Mouse (Mus musculus) mesoderm, embryonic 11.5 days (tissue): ENCODE measurements around the gene Cnpy3.

Source experiments
- DNase-seq: peaks from one replicate; pipeline ENCODE4 v3.0.0-alpha.2; 2012; ENCODE audit warnings: low read depth, low spot score

Cnpy3 gene

GRCm38 (mm10) chr17:46714756-46715481 is 37.1 kb downstream of the Cnpy3 start:
- DNase-seq: peak; percentile 59

- DNase-seq: no peak
Observed at GRCm38 (mm10) chr17:46713849-46714248, 38.2 kb downstream of the Cnpy3 start.

GRCm38 (mm10) chr17:46712442-46712841 is 39.6 kb downstream of the Cnpy3 start:
- no peak for DNase-seq

- DNase-seq: no peak
Observed at GRCm38 (mm10) chr17:46711612-46712271, 40.3 kb downstream of the Cnpy3 start.

DNA sequence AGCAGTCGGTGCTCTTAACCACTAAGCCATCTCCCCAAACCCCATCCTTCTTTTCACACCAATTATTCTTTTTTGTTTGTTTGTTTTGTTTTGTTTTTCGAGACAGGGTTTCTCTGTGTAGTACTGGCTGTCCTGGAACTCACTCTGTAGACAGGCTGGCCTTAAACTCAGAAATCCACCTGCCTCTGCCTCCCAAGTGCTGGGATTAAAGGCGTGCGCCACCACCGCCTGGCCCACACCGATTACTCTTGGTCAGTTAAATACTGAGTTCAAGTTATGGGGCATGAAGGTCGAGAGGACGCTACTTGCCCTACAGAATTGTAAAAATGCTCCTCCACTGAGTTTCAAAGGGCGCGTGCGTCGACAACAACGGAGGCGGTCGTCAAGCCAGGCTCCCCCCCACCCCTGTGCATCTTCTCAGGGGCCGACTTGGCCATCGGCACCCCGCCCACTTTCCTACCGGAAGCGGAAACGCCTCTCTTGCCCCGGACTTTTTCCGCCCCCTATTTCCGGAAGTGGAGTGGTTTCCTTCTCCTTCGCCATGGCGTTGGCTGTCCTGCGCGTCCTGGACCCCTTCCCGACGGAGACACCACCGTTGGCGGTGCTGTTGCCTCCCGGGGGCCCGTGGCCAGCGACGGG is 40.9 kb downstream of the Cnpy3 start, which contains the start of gene Pex6:
Gene Pex6, plus strand, starts transcription at position 505 of the 639 bp plus-strand sequence.
- DNase-seq: peak; percentile 95

- DNase-seq: no peak
Observed at GRCm38 (mm10) chr17:46706375-46707089, 45.5 kb downstream of the Cnpy3 start.

DNA sequence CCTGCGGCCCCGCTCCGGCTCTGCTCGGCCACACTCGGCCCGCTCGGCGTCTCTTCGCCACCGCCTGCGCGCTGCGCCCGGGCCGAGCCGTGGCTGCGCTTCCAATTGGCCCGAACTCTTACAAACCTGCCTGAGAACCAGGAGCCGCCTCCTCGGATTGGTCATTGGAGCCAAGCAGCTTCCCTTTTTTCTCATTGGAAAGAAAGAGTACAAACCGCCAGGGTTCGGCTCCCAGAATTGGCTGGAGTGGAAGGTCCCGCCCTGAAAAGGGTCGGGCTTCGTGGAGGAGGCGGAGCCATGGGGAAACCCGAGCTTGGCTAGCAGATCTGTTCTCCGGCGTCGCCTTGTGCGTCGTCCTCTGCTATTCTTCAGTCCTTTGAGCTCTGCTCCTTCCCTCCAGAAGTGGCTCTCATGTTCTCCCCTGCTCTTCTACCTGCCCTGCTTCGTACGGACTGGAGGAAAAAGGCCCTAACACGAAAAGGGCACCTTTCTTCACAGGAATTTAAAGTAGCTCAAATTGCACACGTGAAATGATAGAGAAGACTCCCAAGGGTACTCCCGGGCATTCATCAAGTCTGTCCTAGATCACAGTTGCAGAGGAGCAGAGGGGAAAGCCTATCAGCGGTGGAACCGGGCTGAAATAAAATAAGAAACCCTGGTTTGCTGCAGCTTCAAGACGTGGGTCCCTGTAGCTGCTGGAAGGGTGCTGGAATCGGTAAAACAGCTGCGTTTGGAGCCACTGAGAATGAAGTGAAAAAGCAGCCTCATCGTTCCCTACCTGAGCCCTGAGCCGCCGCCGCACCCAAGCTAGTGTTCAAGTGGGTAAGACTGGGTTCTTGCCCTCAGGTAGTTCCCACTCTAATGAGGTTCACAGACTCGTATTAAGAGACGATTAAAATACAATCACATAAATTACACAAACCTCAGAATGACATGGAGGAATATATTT is 46.9 kb downstream of the Cnpy3 start, which contains the start of gene Ppp2r5d:
Gene Ppp2r5d, minus strand, starts transcription at position 225 of the 949 bp plus-strand sequence.
- DNase-seq: peak; percentile 98

- no peak for DNase-seq
Observed at GRCm38 (mm10) chr17:46703971-46704886, 47.8 kb downstream of the Cnpy3 start.

DNA sequence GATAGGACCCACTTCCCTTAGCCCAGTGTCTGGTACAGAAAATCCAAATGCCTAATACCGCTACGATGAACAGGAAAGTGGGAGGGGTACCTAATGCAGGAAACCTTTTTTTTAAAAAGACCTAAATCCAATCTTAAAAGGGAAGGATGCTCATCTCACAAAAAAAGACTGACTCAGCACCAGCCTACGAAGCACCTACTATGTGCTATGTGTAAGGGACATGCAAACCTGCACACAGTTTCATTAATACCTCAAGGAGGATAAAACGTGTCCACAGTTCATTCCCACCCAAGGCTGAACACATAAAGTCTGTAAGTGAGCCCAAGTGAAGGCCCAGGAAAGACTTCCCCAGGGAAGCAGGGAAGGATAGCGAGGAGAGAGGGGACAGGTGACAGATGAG is 49.5 kb downstream of the Cnpy3 start:
- no peak for DNase-seq

- no peak for DNase-seq
Observed at GRCm38 (mm10) chr17:46702100-46702499, 49.9 kb downstream of the Cnpy3 start.

DNA sequence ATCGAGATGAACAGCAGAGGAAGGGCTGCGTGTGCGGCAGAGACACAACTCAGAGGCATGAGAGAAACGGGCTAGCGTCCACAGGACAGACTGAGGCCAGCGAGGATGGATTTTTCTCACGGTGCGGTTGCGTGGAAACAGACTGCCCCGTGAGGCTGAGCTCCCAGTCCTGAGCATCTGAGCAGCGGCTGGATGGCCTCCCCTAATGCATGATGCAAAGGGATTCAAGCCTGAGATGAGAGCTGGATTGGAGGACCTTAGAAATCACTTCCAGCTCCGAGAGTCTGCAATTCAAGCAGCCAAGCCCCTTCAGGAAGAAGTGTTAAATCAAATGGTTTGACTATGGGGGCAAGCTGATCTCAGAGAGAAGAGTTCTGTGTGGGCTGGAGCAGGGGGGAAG is 50.5 kb downstream of the Cnpy3 start:
- no peak for DNase-seq

DNA sequence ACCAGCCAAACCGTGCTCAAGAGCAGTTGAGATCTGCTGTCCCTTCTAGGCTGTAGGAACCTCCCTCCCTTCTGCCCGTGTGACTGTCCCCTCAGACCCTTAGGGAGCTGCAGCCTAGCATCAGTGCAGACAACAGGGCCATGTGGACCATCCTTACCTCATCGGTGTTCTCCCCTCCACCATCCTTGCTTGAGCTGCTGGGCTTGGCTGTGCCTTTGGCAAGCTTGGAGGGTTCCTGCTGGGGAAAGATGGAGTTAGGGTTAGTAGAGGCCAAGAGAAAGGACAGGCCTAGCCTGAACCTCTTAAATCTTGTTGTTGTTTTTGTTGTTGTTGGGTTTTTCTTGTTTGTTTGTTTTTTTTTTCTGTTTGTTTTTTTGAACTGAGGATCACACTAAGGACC is 52.1 kb downstream of the Cnpy3 start:
- no peak for DNase-seq

DNA sequence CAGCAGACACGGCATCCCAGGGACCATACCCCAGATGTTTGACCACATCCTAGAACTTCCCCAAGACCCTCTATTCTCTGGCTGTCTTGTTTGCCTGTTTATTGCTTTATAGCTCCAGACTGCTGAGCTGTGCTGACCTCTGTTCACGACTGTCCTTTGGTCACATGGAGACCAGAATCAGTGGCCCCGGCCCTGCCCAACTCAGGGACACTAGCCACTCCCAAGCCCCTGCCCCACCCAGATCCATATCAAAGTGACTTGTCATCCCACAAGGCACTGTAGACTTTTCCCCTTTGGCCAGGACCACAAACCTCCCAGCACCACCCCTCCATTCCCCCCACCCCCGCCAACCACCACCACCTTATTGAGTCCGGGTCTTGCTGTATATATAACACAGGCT is 52.8 kb downstream of the Cnpy3 start:
- no peak for DNase-seq

DNA sequence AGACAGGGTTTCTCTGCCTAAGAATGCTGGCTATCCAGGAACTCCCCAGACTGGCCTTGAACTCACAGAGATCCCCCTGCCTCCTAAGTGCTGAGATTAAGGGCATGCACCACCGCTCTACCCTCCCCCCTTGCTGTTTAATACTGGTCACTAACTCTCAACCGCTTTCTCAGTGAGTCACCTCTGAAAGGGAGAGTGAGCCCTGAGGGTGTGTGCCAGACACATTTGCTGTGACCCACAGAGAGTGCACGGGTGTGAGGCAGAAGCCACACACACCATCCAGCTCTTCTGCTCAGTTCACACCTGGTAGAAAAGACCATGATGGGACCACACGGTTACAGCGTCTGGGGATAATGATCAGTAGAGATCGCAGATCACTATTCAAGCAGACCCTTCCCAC is 53.5 kb downstream of the Cnpy3 start:
- DNase-seq: no peak

DNA sequence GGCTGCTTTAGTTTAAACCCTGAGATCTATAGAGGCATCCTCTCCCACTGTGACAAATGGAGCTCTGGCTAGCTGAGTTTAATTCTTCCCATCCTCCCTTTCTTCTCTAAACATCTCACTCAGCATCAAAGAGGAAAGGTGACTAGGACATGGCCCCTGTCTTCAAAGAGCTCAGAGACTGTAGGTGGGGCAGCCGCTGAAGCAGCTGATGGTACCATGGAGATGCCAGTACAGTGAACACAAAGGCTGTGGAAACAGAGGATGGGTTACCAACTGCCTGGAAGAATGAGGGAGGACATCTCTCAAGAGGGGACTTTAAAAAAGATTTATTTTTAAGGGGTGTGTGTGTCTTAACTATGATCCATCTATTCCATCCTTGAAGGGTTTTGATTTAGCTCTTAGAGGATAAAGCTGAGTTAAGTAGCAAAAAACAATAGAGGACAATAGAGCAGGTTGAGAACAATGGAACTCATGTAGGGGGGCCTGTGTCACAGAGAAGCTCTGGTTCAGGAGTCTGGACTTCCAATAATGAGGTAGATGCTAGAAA is 57.4 kb downstream of the Cnpy3 start:
- DNase-seq: no peak

DNA sequence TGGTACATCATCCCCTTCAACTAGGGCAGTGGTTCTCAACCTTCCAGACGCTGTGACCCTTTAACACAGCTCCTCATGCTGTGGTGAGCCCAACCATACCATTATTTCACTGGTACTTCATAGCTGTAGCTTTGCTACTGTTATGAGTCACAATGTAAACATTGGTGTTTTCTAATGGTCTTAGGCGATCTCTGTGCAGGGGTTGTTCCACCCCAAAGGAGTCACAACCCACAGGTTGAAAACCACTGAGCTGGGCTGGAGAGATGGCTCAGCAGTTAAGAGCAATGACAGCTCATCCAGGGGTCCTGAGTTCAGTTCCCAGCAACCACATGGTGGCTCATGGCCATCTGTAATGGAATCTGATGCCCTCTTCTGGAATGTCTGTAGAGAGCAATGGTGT is 60.6 kb downstream of the Cnpy3 start:
- DNase-seq: no peak

DNA sequence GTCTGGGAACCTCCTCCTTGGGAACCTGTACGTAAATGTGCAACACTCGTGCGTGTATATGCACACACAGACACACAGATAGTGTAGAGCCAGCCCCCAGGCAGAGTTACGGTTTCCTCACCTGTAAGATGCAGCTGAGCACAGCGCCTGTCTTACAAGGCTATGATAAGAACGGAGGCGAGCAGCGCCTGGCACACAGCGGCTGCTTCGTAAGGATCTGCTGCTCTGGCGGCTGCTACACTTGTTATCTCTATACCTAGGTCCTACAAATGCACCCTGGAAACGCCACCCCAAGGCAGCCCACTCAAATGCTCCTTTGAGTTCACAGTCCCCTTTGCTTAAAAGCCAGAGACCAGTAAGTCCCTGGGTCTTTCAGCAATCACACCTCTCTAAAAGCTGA is 61.3 kb downstream of the Cnpy3 start:
- DNase-seq: no peak

DNA sequence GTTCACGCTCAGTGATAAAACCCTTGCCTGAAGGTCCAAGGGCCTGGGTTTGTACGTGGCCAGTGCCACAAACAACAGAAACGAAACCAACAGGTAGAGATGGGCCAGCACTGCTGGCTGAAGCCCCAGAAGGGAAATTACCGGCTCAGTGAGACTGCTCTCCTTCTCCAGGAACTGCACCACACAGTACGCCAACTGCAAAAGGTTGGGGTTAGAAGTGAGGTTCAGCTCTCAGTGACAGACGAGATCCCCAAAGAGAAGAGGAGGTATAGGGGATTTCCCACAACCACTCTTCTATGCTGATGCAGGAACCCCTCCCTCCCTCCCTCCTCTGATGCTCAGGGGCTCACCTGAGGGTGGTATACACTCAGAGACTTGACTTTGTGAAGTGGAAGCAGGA is 66.1 kb downstream of the Cnpy3 start:
- no peak for DNase-seq
